Mouse (Mus musculus): ENCODE data around the gene Rbfox2. TPM values are rescaled to one million over a fixed set of nuclear protein-coding genes. Genes with fewer than 3 reads are reported as not detected.

Gene Rbfox2
- total RNA-seq, 4 experiments from 2014 or later, result 200 to 279 (median 237) TPM

- DNase-seq (ENCODE audit: low spot score in 2 of 2), result no peak
These were observed 30.5 kb downstream of the Rbfox2 start for GRCm38 (mm10) chr15:77276300-77276699.

GRCm38 (mm10) chr15:77275572-77275971, 31.2 kb downstream of the Rbfox2 start:
- DNase-seq (ENCODE audit: low spot score in 2 of 2), result no peak

GRCm38 (mm10) chr15:77273947-77274346, 32.9 kb downstream of the Rbfox2 start:
- DNase-seq (ENCODE audit: low spot score in 2 of 2), result no peak

GRCm38 (mm10) chr15:77271285-77271684, 35.5 kb downstream of the Rbfox2 start:
- no peak for DNase-seq (ENCODE audit: low spot score in 2 of 2)

GRCm38 (mm10) chr15:77269496-77269895, 37.3 kb downstream of the Rbfox2 start:
- peak; percentile 35 to 42 for DNase-seq (ENCODE audit: low spot score in 2 of 2)

- no peak for DNase-seq (ENCODE audit: low spot score in 2 of 2)
These were observed 38.4 kb downstream of the Rbfox2 start for GRCm38 (mm10) chr15:77268415-77268814.

- no peak for DNase-seq (ENCODE audit: low spot score in 2 of 2)
These were observed 41.5 kb downstream of the Rbfox2 start for GRCm38 (mm10) chr15:77265318-77265717.

- no peak for DNase-seq (ENCODE audit: low spot score in 2 of 2)
These were observed 42.5 kb downstream of the Rbfox2 start for GRCm38 (mm10) chr15:77264314-77264713.

GRCm38 (mm10) chr15:77262782-77263181, 44.0 kb downstream of the Rbfox2 start:
- no peak for DNase-seq (ENCODE audit: low spot score in 2 of 2)

- peak; percentile 46 to 48 for DNase-seq (ENCODE audit: low spot score in 2 of 2)
These were observed 49.2 kb downstream of the Rbfox2 start for GRCm38 (mm10) chr15:77257437-77258229.

GRCm38 (mm10) chr15:77256782-77257181, 50.0 kb downstream of the Rbfox2 start:
- no peak for DNase-seq (ENCODE audit: low spot score in 2 of 2)

- no peak for DNase-seq (ENCODE audit: low spot score in 2 of 2)
These were observed 52.2 kb downstream of the Rbfox2 start for GRCm38 (mm10) chr15:77254636-77255035.

GRCm38 (mm10) chr15:77254128-77254527, 52.7 kb downstream of the Rbfox2 start:
- peak; percentile 42 to 46 for DNase-seq (ENCODE audit: low spot score in 2 of 2)

- no peak for DNase-seq (ENCODE audit: low spot score in 2 of 2)
These were observed 55.1 kb downstream of the Rbfox2 start for GRCm38 (mm10) chr15:77251706-77252105.

- DNase-seq (ENCODE audit: low spot score in 2 of 2), result no peak
These were observed 56.0 kb downstream of the Rbfox2 start for GRCm38 (mm10) chr15:77250806-77251205.

GRCm38 (mm10) chr15:77249421-77249820, 57.4 kb downstream of the Rbfox2 start:
- DNase-seq (ENCODE audit: low spot score in 2 of 2), result no peak

GRCm38 (mm10) chr15:77245418-77246365, 61.1 kb downstream of the Rbfox2 start:
- peak; percentile 80 to 92 for DNase-seq (ENCODE audit: low spot score in 2 of 2)

GRCm38 (mm10) chr15:77244634-77245033, 62.2 kb downstream of the Rbfox2 start:
- DNase-seq (ENCODE audit: low spot score in 2 of 2), result no peak

- DNase-seq (ENCODE audit: low spot score in 2 of 2), result no peak
These were observed 62.8 kb downstream of the Rbfox2 start for GRCm38 (mm10) chr15:77243876-77244560.

- no peak for DNase-seq (ENCODE audit: low spot score in 2 of 2)
These were observed 66.2 kb downstream of the Rbfox2 start for GRCm38 (mm10) chr15:77240607-77241006.

- DNase-seq (ENCODE audit: low spot score in 2 of 2), result no peak
These were observed 67.2 kb downstream of the Rbfox2 start for GRCm38 (mm10) chr15:77239564-77239963.

- DNase-seq (ENCODE audit: low spot score in 2 of 2), result no peak
These were observed 69.1 kb downstream of the Rbfox2 start for GRCm38 (mm10) chr15:77237661-77238060.

Data from layer of hippocampus, adult 8-10 months (tissue).